Mouse (Mus musculus) gonadal fat pad, adult 2 months (tissue): ENCODE measurements at regions not wholly inside any gene's neighbourhood (a gene's known extent, or its start where the extent isn't known, plus 50 kb on each side); places are given as distances from the start of the nearest gene placed in this dataset.
A peak's percentile ranks its signal among the peaks of the same experiment; 100 is the strongest.

Experiments used
- DNase-seq: peaks from one replicate; pipeline ENCODE4 v3.0.0-alpha.2; 2012; ENCODE audit warnings: low read depth

GRCm38 (mm10) chr2:17290709-17291108 is 440.6 kb downstream of the Nebl start:
- no peak for DNase-seq

GRCm38 (mm10) chr2:17287598-17287997 is 443.7 kb downstream of the Nebl start:
- no peak for DNase-seq

- peak; percentile 14 for DNase-seq
Observed at GRCm38 (mm10) chr2:17249960-17250359, 481.3 kb downstream of the Nebl start.

- no peak for DNase-seq
Observed at GRCm38 (mm10) chr2:17245821-17246220, 485.4 kb downstream of the Nebl start.

GRCm38 (mm10) chr2:17215607-17216006 is 515.7 kb downstream of the Nebl start:
- no peak for DNase-seq

GRCm38 (mm10) chr2:17214881-17215280 is 516.4 kb downstream of the Nebl start:
- DNase-seq: no peak

GRCm38 (mm10) chr2:17212566-17212965 is 518.7 kb downstream of the Nebl start:
- no peak for DNase-seq

GRCm38 (mm10) chr2:17211105-17211504 is 520.2 kb downstream of the Nebl start:
- DNase-seq: no peak

GRCm38 (mm10) chr2:17193611-17194010 is 537.7 kb downstream of the Nebl start:
- no peak for DNase-seq

GRCm38 (mm10) chr2:17189169-17189568 is 542.1 kb downstream of the Nebl start:
- DNase-seq: no peak

GRCm38 (mm10) chr2:17187822-17188221 is 543.4 kb downstream of the Nebl start:
- DNase-seq: no peak

GRCm38 (mm10) chr2:17183696-17184095 is 547.6 kb downstream of the Nebl start:
- no peak for DNase-seq

GRCm38 (mm10) chr2:17181597-17181996 is 549.7 kb downstream of the Nebl start:
- no peak for DNase-seq

GRCm38 (mm10) chr2:17168896-17169295 is 562.4 kb downstream of the Nebl start:
- no peak for DNase-seq

GRCm38 (mm10) chr2:17165016-17165415 is 566.2 kb downstream of the Nebl start:
- no peak for DNase-seq

- DNase-seq: no peak
Observed at GRCm38 (mm10) chr2:17158463-17158862, 572.8 kb downstream of the Nebl start.

- no peak for DNase-seq
Observed at GRCm38 (mm10) chr2:17157336-17157735, 573.9 kb downstream of the Nebl start.

GRCm38 (mm10) chr2:17155596-17155995 is 575.7 kb downstream of the Nebl start:
- no peak for DNase-seq

- no peak for DNase-seq
Observed at GRCm38 (mm10) chr2:17123626-17124025, 607.6 kb downstream of the Nebl start.

- DNase-seq: no peak
Observed at GRCm38 (mm10) chr2:17117292-17117691, 614.0 kb downstream of the Nebl start.

GRCm38 (mm10) chr2:17111177-17111576 is 620.1 kb downstream of the Nebl start:
- no peak for DNase-seq

- DNase-seq: no peak
Observed at GRCm38 (mm10) chr2:17101161-17101560, 630.1 kb downstream of the Nebl start.

GRCm38 (mm10) chr2:17097546-17097945 is 633.7 kb downstream of the Nebl start:
- no peak for DNase-seq

- no peak for DNase-seq
Observed at GRCm38 (mm10) chr2:17091454-17091853, 639.8 kb downstream of the Nebl start.

- no peak for DNase-seq
Observed at GRCm38 (mm10) chr2:17081266-17081665, 650.0 kb downstream of the Nebl start.
